Comparison of ENCODE assay signal across 8 mouse cellular contexts in genomic region chr17:33950131-33950625, GRCm38 (mm10). TPM values are rescaled to one million over a fixed set of nuclear protein-coding genes. Genes with fewer than 3 reads are reported as not detected.
DNase-seq lines count a peak whose midpoint lies in the region; ATAC-seq lines count a peak whose summit lies in the region.

No protein-coding gene starts in this region.

- 73% methylated on average over 10 of the region's 10 CpGs for WGBS in kidney, embryonic 15.5 days
- WGBS in hindbrain, embryonic 12.5 days = 77% methylated on average over 10 of the region's 10 CpGs
- 77% methylated on average over 10 of the region's 10 CpGs for WGBS in midbrain, embryonic 14.5 days

- no peak for DNase-seq in kidney, adult 11 months
- DNase-seq in midbrain, embryonic 14.5 days = no peak
- no peak for DNase-seq in cerebellum, adult 11 months
- no peak for DNase-seq in urinary bladder, adult 18-20 months (ENCODE audit: low spot score in 2 of 2)
- no peak for DNase-seq in gastrocnemius, postnatal 36 days

- intact Hi-C loops in gastrocnemius, postnatal 36 days (cut with DNase I) = no loop called here

- no peak for ATAC-seq in kidney, embryonic 15.5 days (replicated peaks; ENCODE audit: low FRiP score)
- ATAC-seq in hindbrain, embryonic 12.5 days (ENCODE audit: low FRiP score) = no peak; the same call in 1 of the 2 replicates
- no peak for ATAC-seq in midbrain, embryonic 14.5 days (ENCODE audit: low FRiP score, low TSS enrichment)

- H3K9ac ChIP-seq in kidney, embryonic 15.5 days = peak overlapping the region; percentile 51; the same call in 1 of the 2 replicates
- H3K9ac ChIP-seq in hindbrain, embryonic 12.5 days = peak overlapping the region; percentile 74
- H3K9ac ChIP-seq in midbrain, embryonic 14.5 days (replicated peaks; ENCODE audit: low read length) = peak overlapping the region; percentile 71

- peaks cover 53% of the 10 kb centered on the region for H3K4me1 ChIP-seq in kidney, embryonic 15.5 days
- peaks cover 4% of the 10 kb centered on the region; the same call in 1 of the 2 replicates for H3K4me1 ChIP-seq in brown adipose tissue, adult 24 weeks (ENCODE audit: control insufficient read depth, insufficient read depth, insufficient read length, low read length)
- H3K4me1 ChIP-seq in hindbrain, embryonic 12.5 days = peaks cover 55% of the 10 kb centered on the region
- H3K4me1 ChIP-seq in midbrain, embryonic 14.5 days (ENCODE audit: control insufficient read depth, insufficient read depth, low read length) = peaks cover 28% of the 10 kb centered on the region

- H3K27ac ChIP-seq in kidney, embryonic 15.5 days = peak overlapping the region; percentile 94
- no peak overlapping the region for H3K27ac ChIP-seq in brown adipose tissue, adult 24 weeks (replicated peaks; ENCODE audit: low read depth, low read length)
- H3K27ac ChIP-seq in hindbrain, embryonic 12.5 days = peak overlapping the region; percentile 91
- peak overlapping the region; percentile 90 for H3K27ac ChIP-seq in midbrain, embryonic 14.5 days (replicated peaks; ENCODE audit: low read depth, low read length)

- peaks cover 77% of the 10 kb centered on the region for H3K36me3 ChIP-seq in kidney, embryonic 15.5 days
- H3K36me3 ChIP-seq in hindbrain, embryonic 12.5 days = peaks cover 63% of the 10 kb centered on the region
- peaks cover 67% of the 10 kb centered on the region for H3K36me3 ChIP-seq in midbrain, embryonic 14.5 days (ENCODE audit: control insufficient read depth, insufficient read depth, low read length)

- no peaks in the 10 kb centered on the region for H3K27me3 ChIP-seq in kidney, embryonic 15.5 days
- H3K27me3 ChIP-seq in hindbrain, embryonic 12.5 days = no peaks in the 10 kb centered on the region
- H3K27me3 ChIP-seq in midbrain, embryonic 14.5 days (ENCODE audit: control insufficient read depth, insufficient read depth, low read length) = no peaks in the 10 kb centered on the region

- H3K9me3 ChIP-seq in kidney, embryonic 15.5 days (replicated peaks) = no peaks in the 10 kb centered on the region
- H3K9me3 ChIP-seq in hindbrain, embryonic 12.5 days (replicated peaks) = no peaks in the 10 kb centered on the region
- H3K9me3 ChIP-seq in midbrain, embryonic 14.5 days (ENCODE audit: control insufficient read depth, low read length) = no peaks in the 10 kb centered on the region

- peak overlapping the region; percentile 81 for H3K4me2 ChIP-seq in kidney, embryonic 15.5 days
- peak overlapping the region; percentile 87 for H3K4me2 ChIP-seq in hindbrain, embryonic 12.5 days (replicated peaks)
- peak overlapping the region; percentile 96 for H3K4me2 ChIP-seq in midbrain, embryonic 14.5 days (ENCODE audit: low read length)

- H3K4me3 ChIP-seq in kidney, embryonic 15.5 days (replicated peaks) = peak overlapping the region; percentile 49
- H3K4me3 ChIP-seq in brown adipose tissue, adult 24 weeks (ENCODE audit: insufficient read depth, low read depth, low read length) = peak overlapping the region; percentile 66
- peak overlapping the region; percentile 44 for H3K4me3 ChIP-seq in hindbrain, embryonic 12.5 days
- peak overlapping the region; percentile 52 for H3K4me3 ChIP-seq in midbrain, embryonic 14.5 days (replicated peaks; ENCODE audit: low read depth, low read length)

RNA-seq across cellular contexts. Expression of gene B3galt4, which starts 1.1 kb away (rescaled TPM):
- polyA plus RNA-seq in kidney, embryonic 15.5 days (2015; fragmentation: Nextera tagmentation; extraction: Ambion mirVana) = 5.1 and 5.6 TPM in 2 replicates
- polyA plus RNA-seq in brown adipose tissue, adult 24 weeks (2012; ENCODE audit: insufficient read depth, insufficient read length, missing spikeins) = 2.2 and 2.4 TPM in 2 replicates
- polyA plus RNA-seq in hindbrain, embryonic 12.5 days (2016; fragmentation: Nextera tagmentation; extraction: Ambion mirVana) = 9.9 TPM in 2 replicates
- 8.0 and 10.1 TPM in 2 replicates for polyA plus RNA-seq in midbrain, embryonic 14.5 days (2014; fragmentation: Nextera tagmentation; extraction: Ambion mirVana)
- total RNA-seq in gastrocnemius, postnatal 36 days (2021) = 1 to 10 TPM; 1.5 to 1.6 TPM

RNA-seq across cellular contexts. Expression of gene Vps52, which starts 5.4 kb away (rescaled TPM):
- polyA plus RNA-seq in kidney, embryonic 15.5 days (2015; fragmentation: Nextera tagmentation; extraction: Ambion mirVana) = 48.0 and 53.5 TPM in 2 replicates
- 23.9 and 29.3 TPM in 2 replicates for polyA plus RNA-seq in brown adipose tissue, adult 24 weeks (2012; ENCODE audit: insufficient read depth, insufficient read length, missing spikeins)
- polyA plus RNA-seq in hindbrain, embryonic 12.5 days (2016; fragmentation: Nextera tagmentation; extraction: Ambion mirVana) = 65.0 and 65.9 TPM in 2 replicates
- 50.6 and 63.2 TPM in 2 replicates for polyA plus RNA-seq in midbrain, embryonic 14.5 days (2014; fragmentation: Nextera tagmentation; extraction: Ambion mirVana)
- total RNA-seq in gastrocnemius, postnatal 36 days (2021) = 10 to 100 TPM; 30.5 to 30.6 TPM

RNA-seq across cellular contexts. Expression of gene Rps18, which starts 5.6 kb away (rescaled TPM):
- 1,731 and 1,904 TPM in 2 replicates for polyA plus RNA-seq in kidney, embryonic 15.5 days (2015; fragmentation: Nextera tagmentation; extraction: Ambion mirVana)
- 635 and 763 TPM in 2 replicates for polyA plus RNA-seq in brown adipose tissue, adult 24 weeks (2012; ENCODE audit: insufficient read depth, insufficient read length, missing spikeins)
- 834 and 931 TPM in 2 replicates for polyA plus RNA-seq in hindbrain, embryonic 12.5 days (2016; fragmentation: Nextera tagmentation; extraction: Ambion mirVana)
- 872 and 980 TPM in 2 replicates for polyA plus RNA-seq in midbrain, embryonic 14.5 days (2014; fragmentation: Nextera tagmentation; extraction: Ambion mirVana)
- 100 to 1,000 TPM; 282 to 369 TPM for total RNA-seq in gastrocnemius, postnatal 36 days (2021)

RNA-seq across cellular contexts. Expression of gene Wdr46, which starts 9.7 kb away (rescaled TPM):
- 41.8 and 44.0 TPM in 2 replicates for polyA plus RNA-seq in kidney, embryonic 15.5 days (2015; fragmentation: Nextera tagmentation; extraction: Ambion mirVana)
- 6.6 and 10.1 TPM in 2 replicates for polyA plus RNA-seq in brown adipose tissue, adult 24 weeks (2012; ENCODE audit: insufficient read depth, insufficient read length, missing spikeins)
- 37.1 and 38.8 TPM in 2 replicates for polyA plus RNA-seq in hindbrain, embryonic 12.5 days (2016; fragmentation: Nextera tagmentation; extraction: Ambion mirVana)
- polyA plus RNA-seq in midbrain, embryonic 14.5 days (2014; fragmentation: Nextera tagmentation; extraction: Ambion mirVana) = 15.5 and 16.9 TPM in 2 replicates
- total RNA-seq in gastrocnemius, postnatal 36 days (2021) = 1 to 10 TPM; 8.4 to 9.7 TPM

RNA-seq across cellular contexts. Expression of gene Pfdn6, which starts 10.0 kb away (rescaled TPM):
- polyA plus RNA-seq in kidney, embryonic 15.5 days (2015; fragmentation: Nextera tagmentation; extraction: Ambion mirVana) = 171 and 183 TPM in 2 replicates
- polyA plus RNA-seq in brown adipose tissue, adult 24 weeks (2012; ENCODE audit: insufficient read depth, insufficient read length, missing spikeins) = 83.2 and 131 TPM in 2 replicates
- 173 and 180 TPM in 2 replicates for polyA plus RNA-seq in hindbrain, embryonic 12.5 days (2016; fragmentation: Nextera tagmentation; extraction: Ambion mirVana)
- 167 and 188 TPM in 2 replicates for polyA plus RNA-seq in midbrain, embryonic 14.5 days (2014; fragmentation: Nextera tagmentation; extraction: Ambion mirVana)
- total RNA-seq in gastrocnemius, postnatal 36 days (2021) = 10 to 100 TPM; 56.7 to 58.6 TPM
